Mouse (Mus musculus): ENCODE data around the gene Galr3. TPM values are rescaled to one million over a fixed set of nuclear protein-coding genes. Genes with fewer than 3 reads are reported as not detected.
"Not testable (repeated sequence)": the region's sequence is repeated elsewhere in the genome, so short reads cannot be mapped to it uniquely, and the experiment has no call there.

The Galr3 gene
- polyA plus RNA-seq, 1 experiment from 2014 or later, result not detected

DNA sequence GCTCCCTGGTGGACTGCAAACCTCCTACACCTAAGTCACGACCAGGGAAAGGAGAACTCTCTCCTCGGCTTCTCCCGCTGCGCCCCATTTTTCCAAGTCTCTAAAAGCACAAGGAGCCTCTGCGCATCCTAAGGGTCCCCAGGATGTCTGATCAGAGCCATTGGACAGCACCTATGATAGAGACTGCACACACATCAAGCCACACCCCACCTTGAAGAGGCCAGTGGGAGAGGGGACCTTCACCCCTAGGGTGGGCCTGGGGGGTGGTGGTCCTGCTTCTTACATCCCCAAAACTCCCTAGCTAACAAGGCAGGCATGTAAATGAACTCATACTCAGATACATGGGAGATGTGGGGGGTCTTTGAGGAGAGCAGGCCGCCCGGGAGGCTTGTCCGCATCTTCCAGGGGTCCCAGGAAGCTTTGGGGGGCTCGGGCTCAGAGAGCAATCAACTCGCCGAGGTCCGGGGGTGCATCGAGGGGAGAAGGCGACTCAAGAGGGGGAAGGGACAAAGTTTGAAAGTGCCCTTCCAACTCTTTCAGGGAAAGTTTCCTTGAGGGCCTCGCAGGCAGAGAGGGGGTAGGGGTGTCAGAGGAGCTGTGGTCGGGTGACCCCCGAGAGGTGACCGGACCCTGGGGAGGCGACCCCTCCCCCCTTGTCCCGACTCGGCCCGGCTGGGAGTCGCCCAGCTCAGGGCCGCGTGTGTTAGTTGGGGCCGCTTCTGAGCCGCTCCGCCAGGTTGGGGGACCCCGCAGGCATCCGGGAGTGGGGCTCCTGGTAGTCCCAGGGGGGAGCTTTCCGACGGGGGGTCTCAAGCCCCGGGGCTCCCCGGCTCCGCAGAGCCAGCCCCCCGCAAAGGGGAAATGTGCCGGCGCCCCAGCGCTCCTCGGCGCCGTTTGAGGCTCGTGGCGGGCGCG lies 14.1 kb upstream of the Galr3 start:
- ATAC-seq (ENCODE audit: low read depth), result no peak
- peaks cover 71% of the 10 kb centered on the region for H3K4me1 ChIP-seq (replicated peaks)

DNA sequence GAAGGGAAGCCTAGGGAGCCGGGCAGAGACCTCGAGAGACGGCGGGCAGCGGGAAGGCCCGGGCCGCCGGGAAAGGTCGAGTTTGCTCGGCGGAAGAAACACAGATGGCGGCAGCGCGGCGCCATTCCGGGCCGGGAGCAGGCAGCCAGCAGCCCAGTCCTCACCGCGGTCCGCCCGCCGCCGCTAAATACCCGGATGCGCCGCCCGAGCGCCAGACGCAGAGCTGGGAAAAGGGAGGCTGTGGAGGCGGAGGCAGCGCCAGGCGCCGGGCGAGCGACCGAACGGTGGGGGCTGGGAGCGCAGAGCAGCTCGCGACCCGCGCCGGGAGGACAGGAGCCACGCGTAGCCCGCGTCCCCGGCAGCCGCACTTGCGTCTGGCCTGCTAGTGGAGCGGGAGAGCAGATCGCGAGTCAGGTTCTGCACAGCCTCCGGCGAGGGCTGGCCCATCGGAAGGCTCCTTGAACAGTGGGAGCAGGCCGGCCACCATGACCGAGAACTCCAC lies 13.4 kb upstream of the Galr3 start, which contains the start of gene H1f0:
H1f0 (plus strand) TSS at position 214 of the 502 bp plus-strand sequence.
- ATAC-seq (ENCODE audit: low read depth), result peak; percentile 76
- under 1% methylated on average over 57 of the region's 58 CpGs for WGBS

More for the DNA sequence above, 14.1 kb upstream of the Galr3 start:
- peak overlapping the region; percentile 75 for H3K4me3 ChIP-seq
- 5% methylated on average over 40 of the region's 46 CpGs for WGBS
- 0 out of 2 replicates have a peak, but pooled peaks cover 3% of the 10 kb centered on the region for H3K27me3 ChIP-seq
- H3K9ac ChIP-seq, result peak overlapping the region; percentile 99
- peak overlapping the region; percentile 98 for H3K27ac ChIP-seq (replicated peaks)
- H3K36me3 ChIP-seq, result no peaks in the 10 kb centered on the region
- no peaks in the 10 kb centered on the region for H3K9me3 ChIP-seq
- H3K4me2 ChIP-seq, result peak overlapping the region; percentile 91

DNA sequence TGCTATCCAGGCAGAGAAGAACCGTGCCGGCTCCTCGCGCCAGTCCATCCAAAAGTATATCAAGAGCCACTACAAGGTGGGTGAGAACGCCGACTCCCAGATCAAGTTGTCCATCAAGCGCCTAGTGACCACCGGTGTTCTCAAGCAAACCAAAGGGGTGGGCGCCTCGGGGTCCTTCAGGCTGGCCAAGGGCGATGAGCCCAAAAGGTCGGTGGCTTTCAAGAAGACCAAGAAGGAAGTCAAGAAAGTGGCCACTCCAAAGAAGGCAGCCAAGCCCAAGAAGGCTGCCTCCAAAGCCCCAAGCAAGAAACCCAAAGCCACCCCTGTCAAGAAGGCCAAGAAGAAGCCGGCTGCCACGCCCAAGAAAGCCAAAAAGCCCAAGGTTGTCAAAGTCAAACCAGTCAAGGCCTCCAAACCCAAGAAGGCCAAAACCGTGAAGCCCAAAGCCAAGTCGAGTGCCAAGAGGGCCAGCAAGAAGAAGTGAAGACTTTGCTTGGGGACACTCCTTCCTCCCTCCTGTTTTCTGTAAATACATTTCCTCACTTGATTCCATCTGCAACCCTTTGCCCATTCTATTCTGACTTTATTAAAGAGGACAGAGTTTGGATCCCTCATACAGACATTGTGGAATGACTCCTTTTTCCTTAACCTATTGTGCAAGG lies 12.7 kb upstream of the Galr3 start:
- 26% methylated on average over 16 of the region's 16 CpGs for WGBS
- no peaks in the 10 kb centered on the region for H3K36me3 ChIP-seq
- H3K4me1 ChIP-seq (replicated peaks), result peaks cover 67% of the 10 kb centered on the region
- H3K4me2 ChIP-seq, result peak overlapping the region; percentile 91
- peak overlapping the region; percentile 99 for H3K9ac ChIP-seq
- peak overlapping the region; percentile 98 for H3K27ac ChIP-seq (replicated peaks)
- H3K9me3 ChIP-seq, result no peaks in the 10 kb centered on the region
- peak overlapping the region; percentile 75 for H3K4me3 ChIP-seq
- peak; percentile 2; the same call in 1 of the 2 replicates for ATAC-seq (ENCODE audit: low read depth)
- H3K27me3 ChIP-seq, result no peaks in the 10 kb centered on the region

More for the DNA sequence above, 13.4 kb upstream of the Galr3 start, which contains the start of gene H1f0:
- peak within 1 kb of the TSS; percentile 99 for H3K9ac ChIP-seq
- peak within 1 kb of the TSS; percentile 91 for H3K4me2 ChIP-seq
- H3K27ac ChIP-seq (replicated peaks), result peak within 1 kb of the TSS; percentile 98
- H3K4me3 ChIP-seq, result peak within 1 kb of the TSS; percentile 75
- 0 out of 2 replicates have a peak, but pooled peaks cover 3% of the 10 kb centered on the region for H3K27me3 ChIP-seq
- no peaks in the 10 kb centered on the region for H3K9me3 ChIP-seq
- H3K4me1 ChIP-seq (replicated peaks), result peaks cover 67% of the 10 kb centered on the region
- H3K36me3 ChIP-seq, result no peaks in the 10 kb centered on the region

DNA sequence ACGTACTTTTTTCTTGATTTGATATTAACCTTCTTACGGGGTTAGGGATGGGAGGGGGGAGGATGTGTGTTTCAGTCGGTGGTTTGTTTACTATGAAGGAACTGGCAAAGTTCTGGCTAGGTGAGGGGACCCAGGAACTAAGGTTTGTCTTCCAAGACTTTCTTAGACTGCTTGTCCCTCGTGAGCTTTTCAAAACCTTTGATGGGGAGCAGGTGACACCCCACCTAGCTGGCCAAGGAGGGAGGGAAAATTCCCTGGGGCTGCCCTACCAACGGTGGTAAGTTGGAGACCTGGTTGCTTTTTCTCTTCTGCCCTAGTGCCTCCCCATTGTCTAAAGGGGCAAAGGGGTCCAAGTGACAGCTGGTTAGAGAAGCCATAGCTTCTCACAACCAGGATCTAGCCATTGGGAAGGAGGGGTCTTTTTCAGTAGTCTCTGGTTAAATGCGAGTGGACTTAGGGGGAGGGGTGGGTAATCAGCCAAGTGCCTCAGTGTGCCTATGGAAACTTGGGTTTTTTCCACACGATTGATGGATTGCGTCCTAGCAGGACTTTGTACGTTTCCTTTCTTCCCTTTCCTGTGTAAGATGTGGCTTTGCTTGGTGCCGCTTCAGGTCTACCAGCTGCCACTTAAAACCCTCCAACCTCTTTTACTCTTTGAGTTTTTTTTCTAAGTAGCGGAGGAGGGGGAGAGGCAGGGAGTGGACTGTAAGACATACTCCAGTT lies 12.0 kb upstream of the Galr3 start:
- Histone ChIP-seq H3K4me3 (peak overlapping the region; percentile 75), H3K9me3 (no peaks in the 10 kb centered on the region), H3K4me2 (peak overlapping the region; percentile 91), H3K4me1 (replicated peaks) (peaks cover 67% of the 10 kb centered on the region), H3K9ac (peak overlapping the region; percentile 99), H3K27ac (replicated peaks) (peak overlapping the region; percentile 98), H3K36me3 (no peaks in the 10 kb centered on the region), H3K27me3 (no peaks in the 10 kb centered on the region)
- no peak for ATAC-seq (ENCODE audit: low read depth)
- 7% methylated on average over 11 of the region's 11 CpGs for WGBS

DNA sequence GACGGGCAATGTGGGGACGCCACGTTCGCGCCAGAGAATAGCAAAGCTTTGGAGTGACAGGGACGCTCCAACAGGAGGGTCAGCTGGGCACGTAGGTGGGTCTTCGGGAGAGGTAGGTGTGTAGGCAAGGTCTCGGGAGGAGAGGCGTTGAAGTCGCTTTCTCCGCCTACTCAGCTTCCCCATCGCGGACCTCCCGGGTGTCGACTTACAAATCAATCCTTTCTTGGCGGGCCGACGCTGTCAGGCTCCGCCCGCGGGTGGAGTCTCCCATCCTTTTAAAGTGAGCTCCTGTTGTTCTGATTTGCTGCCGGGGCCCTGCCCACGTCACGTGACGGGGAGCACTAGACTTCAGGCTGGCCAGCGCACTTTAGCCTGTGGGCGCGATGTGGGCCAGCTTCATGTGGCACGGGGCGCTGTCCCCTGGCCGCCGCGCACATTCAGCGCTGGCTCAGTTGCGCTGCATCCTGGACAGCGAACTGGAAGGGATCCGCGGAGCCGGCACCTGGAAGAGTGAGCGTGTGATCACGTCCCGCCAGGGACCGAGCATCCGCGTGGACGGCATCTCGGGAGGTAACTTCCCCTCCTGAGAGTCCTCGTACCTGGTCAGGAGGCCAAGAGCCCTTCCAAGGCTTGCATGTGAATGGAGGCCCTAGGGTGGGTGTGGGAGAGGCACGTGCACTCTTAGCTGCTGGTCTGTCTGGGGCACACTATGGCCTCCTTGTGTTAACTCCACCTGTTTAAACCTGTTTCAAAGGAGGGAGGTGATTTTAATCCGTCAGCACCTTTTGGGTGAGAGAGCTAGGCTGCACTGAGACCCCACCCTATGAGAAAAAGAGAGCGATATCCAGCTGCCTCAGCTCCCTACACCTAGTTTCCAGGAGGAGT lies 10.9 kb upstream of the Galr3 start:
- ATAC-seq (ENCODE audit: low read depth), result peak; percentile 71
- Histone ChIP-seq H3K36me3 (0 out of 2 replicates have a peak, but pooled peaks cover 4% of the 10 kb centered on the region), H3K4me3 (peak overlapping the region; percentile 75), H3K9ac (peak overlapping the region; percentile 99), H3K27ac (replicated peaks) (peak overlapping the region; percentile 98), H3K9me3 (no peaks in the 10 kb centered on the region), H3K27me3 (no peaks in the 10 kb centered on the region), H3K4me2 (peak overlapping the region; percentile 91), H3K4me1 (replicated peaks) (peaks cover 61% of the 10 kb centered on the region)
- 1% methylated on average over 52 of the region's 52 CpGs for WGBS

DNA sequence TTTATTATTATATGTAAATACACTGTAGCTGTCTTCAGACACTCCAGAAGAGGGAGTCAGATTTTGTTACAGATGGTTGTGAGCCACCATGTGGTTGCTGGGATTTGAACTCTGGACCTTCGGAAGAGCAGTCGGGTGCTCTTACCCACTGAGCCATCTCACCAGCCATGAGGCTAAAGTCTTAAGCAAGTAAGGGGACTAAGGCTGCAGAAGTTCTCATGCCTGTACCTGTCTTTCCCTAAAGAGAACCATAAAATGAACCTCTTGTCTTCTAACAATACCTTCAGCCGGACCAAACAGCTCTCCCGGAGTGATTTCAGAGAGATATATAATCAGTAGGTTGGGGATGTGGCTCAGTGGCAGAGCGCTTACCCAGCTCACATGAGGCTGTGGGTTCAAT lies 9.8 kb upstream of the Galr3 start:
- not testable (repeated sequence) for H3K9ac ChIP-seq; ATAC-seq (ENCODE audit: low read depth)

DNA sequence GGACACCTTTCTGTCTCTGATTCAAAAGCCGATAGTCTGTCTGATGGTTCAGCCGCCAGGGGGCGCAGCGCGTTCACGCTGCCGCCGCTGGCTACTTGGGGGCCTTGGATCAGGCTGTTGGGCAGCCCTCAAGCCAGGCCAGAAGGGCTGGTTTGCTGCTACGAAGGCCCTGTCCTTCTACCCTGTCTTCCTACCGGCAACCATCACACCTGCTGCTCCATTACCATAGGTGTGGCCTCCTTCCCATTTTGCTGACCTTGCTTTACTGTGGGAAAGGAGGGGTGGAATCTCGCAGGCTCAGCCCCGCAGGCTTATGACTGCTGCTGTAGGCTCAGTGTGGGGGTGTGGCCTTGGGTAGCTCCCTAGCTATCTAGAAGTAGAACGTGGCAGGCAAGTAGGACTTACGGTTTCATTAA lies 3.8 kb upstream of the Galr3 start:
- H3K9ac ChIP-seq, result peak overlapping the region; percentile 17; the same call in 1 of the 2 replicates
- no peak for ATAC-seq (ENCODE audit: low read depth)
- H3K9me3 ChIP-seq, result no peaks in the 10 kb centered on the region
- H3K4me2 ChIP-seq, result peak overlapping the region; percentile 13
- H3K4me3 ChIP-seq, result no peak overlapping the region
- H3K27ac ChIP-seq (replicated peaks), result no peak overlapping the region
- 12% methylated on average over 14 of the region's 14 CpGs for WGBS
- H3K4me1 ChIP-seq (replicated peaks), result peaks cover 33% of the 10 kb centered on the region
- peaks cover 39% of the 10 kb centered on the region for H3K27me3 ChIP-seq
- 0 out of 2 replicates have a peak, but pooled peaks cover 4% of the 10 kb centered on the region for H3K36me3 ChIP-seq

More for the DNA sequence above, 9.8 kb upstream of the Galr3 start:
- not testable (repeated sequence) for H3K36me3 ChIP-seq; H3K27me3 ChIP-seq; H3K9me3 ChIP-seq; H3K27ac ChIP-seq (replicated peaks); H3K4me3 ChIP-seq
- 76% methylated on average over 5 of the region's 5 CpGs for WGBS
- Histone ChIP-seq H3K4me1 (replicated peaks) (peaks cover 49% of the 10 kb centered on the region), H3K4me2 (peak overlapping the region; percentile 91; the same call in 1 of the 2 replicates)

DNA sequence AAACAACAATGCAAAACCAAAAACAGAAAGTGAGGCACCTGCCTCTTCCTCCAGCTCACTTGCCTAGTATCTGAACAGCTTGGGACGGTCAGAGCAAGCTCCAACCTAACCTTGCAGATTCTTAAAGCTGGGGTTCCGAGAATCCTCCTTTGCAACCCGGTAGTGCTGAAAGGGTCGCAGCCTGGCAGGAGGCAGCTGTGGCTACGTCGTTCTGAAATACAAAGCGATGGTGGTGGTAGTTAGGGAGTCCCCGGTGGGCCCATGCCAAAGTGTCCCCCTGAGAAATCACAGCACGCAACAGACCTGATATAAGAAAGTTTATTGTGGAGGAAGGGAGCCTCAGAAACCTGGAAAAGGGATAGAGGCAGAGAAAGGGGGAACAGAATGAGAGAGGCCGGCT lies 3.4 kb upstream of the Galr3 start:
- ATAC-seq (ENCODE audit: low read depth), result no peak
- Histone ChIP-seq H3K9ac (peak overlapping the region; percentile 17; the same call in 1 of the 2 replicates), H3K27ac (replicated peaks) (no peak overlapping the region), H3K4me2 (peak overlapping the region; percentile 13; the same call in 1 of the 2 replicates), H3K4me1 (replicated peaks) (peaks cover 37% of the 10 kb centered on the region), H3K9me3 (no peaks in the 10 kb centered on the region), H3K36me3 (0 out of 2 replicates have a peak, but pooled peaks cover 4% of the 10 kb centered on the region), H3K27me3 (peaks cover 43% of the 10 kb centered on the region), H3K4me3 (no peak overlapping the region)
- WGBS, result 63% methylated on average over 10 of the region's 10 CpGs

DNA sequence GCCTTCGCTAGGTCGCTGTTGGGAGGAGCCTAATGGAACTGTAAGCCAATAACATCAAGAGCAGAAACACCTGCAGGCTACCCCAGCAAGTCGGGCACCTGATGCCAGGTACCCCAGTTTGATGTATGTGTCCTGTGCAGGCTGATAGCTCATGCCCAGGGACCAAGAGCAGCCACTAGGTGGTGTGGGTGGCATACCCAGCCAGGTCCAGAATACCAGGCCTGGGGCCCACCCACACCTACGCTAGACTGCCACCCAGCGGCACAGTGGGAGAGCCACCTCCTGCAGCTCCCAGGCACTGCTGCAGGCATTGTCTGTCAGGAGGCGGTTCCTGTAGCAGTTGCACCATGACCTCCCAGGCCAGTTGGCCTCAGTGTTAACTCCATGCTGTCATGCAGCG lies 2.8 kb upstream of the Galr3 start:
- WGBS, result 24% methylated on average over 7 of the region's 7 CpGs
- Histone ChIP-seq H3K4me2 (no peak overlapping the region), H3K27me3 (peaks cover 48% of the 10 kb centered on the region), H3K27ac (replicated peaks) (no peak overlapping the region), H3K9me3 (no peaks in the 10 kb centered on the region), H3K9ac (no peak overlapping the region), H3K4me3 (no peak overlapping the region), H3K36me3 (0 out of 2 replicates have a peak, but pooled peaks cover 4% of the 10 kb centered on the region), H3K4me1 (replicated peaks) (peaks cover 42% of the 10 kb centered on the region)
- ATAC-seq (ENCODE audit: low read depth), result peak; percentile 7; the same call in 1 of the 2 replicates

DNA sequence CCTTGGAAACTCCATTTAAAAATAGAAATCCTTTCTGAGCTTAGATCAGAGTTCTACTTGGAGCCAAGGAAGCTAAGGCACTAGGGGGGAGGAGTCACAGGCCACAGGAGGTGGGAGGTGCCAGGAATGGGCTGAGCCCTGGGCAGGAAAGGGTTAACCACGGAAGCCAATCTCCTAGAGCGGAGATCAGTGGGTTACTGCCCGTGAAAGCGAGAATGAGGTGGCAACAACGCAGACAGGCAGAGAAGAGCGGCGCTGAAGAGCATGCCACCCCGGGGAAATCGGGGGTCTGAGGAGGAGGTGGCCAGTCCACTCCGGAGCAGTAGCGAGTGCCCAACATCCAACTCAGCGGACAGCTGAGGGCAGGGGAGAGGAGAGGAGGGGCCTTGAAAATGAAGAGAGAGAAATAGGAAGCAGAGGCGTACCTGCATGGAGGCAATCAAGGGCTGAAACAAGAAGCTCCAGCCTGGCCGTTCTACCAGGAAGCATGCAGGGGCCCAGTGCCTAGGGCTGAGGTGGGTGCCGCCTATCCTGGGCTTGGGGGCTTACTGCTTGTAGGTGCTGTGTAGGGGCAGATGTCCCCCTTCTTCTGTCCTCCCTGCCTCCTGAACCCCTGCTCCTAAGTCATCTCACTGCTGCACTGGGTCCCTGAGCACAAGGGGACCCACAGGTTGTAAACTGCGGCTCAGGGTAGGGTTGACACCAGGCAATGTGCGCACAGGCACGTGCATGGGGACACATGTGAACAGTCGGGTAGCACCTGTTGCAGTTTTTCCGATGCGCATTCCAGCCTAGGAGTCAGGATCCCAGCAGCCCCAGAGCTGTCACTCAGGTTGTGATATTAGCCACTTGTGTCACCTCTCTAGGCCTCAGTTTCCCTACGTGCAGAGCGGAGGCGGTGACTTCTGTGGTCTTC lies 926 bp upstream of the Galr3 start:
- H3K27ac ChIP-seq (replicated peaks), result no peak overlapping the region
- peak overlapping the region; percentile 22 for H3K4me3 ChIP-seq
- H3K4me2 ChIP-seq, result peak overlapping the region; percentile 48
- ATAC-seq (ENCODE audit: low read depth), result no peak
- H3K27me3 ChIP-seq, result peaks cover 50% of the 10 kb centered on the region
- H3K9ac ChIP-seq, result peak overlapping the region; percentile 18; the same call in 1 of the 2 replicates
- peaks cover 53% of the 10 kb centered on the region for H3K4me1 ChIP-seq (replicated peaks)
- H3K36me3 ChIP-seq, result no peaks in the 10 kb centered on the region
- WGBS, result 20% methylated on average over 24 of the region's 24 CpGs
- no peaks in the 10 kb centered on the region for H3K9me3 ChIP-seq

Data from neural tube, embryonic 13.5 days (tissue).